Mouse (Mus musculus): ENCODE results near the gene Acat2. TPM values are rescaled to one million over a fixed set of nuclear protein-coding genes. Genes with fewer than 3 reads are reported as not detected.
"Not testable (repeated sequence)": the region's sequence is repeated elsewhere in the genome, so short reads cannot be mapped to it uniquely, and the experiment has no call there.

The Acat2 gene
- polyA plus RNA-seq, 1 experiment from 2014 or later = 348 TPM

DNA sequence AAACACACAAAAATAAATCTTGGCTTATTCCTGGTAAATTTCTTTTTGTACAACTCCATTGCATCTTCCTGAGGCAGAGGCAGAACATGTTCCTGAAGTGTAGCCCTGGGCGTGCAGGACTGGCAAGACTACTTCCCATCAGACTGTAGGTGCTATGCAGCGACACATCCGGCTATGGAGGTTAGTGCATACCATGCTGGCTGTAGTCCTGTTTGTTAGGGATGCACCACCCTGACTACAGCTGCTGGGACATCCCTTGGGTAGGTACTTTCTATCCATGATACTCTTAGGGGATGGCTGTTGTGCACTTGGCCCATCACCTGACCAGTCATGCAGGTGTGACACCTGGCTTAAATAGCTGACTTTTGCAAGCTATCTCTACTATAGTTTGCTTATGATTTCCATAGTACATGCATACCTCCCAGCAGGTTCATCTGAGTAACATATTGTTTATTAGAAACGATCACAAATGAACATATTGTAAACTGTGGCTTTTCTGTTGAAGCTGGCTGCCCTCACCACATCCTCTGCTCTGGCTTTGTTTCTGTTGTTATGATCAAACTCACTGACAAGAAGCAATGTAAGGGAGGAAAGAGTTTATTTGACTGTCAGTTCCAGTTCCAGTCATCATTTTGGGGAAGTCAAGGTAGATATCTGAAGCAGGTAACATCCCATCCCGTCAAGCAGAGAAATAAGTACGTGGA is 17.9 kb downstream of the Acat2 start:
- 91% methylated on average over 6 of the region's 6 CpGs for WGBS

DNA sequence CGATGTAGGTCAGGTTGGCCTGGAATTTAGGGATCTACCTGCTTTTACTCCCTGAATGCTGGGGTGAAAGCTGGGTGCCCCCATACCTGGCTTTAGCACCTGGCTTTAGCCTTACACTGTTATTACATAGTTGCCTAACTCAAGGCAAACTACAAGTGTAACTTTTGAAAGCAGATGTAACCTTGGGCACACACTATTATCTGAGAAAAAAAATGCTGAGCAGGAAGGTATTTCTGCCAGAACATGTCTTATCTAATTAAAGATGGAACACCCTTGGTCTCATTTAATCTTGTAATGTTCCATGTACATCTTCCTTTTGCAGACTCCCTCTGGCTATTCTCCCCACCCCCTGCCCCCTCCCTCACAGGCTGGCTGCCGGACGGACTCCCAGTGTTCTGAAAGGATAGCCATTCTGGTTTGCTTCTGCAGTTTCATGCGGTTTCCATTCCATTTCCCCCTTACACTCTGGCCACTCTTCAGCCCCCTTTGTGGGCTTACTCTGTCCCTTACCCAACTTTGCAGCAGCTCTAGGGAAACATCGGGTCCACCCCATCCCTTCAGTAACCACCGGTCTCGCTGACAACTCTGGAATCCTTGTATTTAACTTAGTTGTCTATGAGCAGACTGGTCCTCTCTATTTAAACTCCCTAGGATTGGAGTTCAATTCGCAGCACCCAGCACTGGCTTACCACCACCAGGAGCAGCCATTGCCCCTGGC is 18.8 kb downstream of the Acat2 start:
- no peak overlapping the region for H3K4me3 ChIP-seq

More for the DNA sequence above, 17.9 kb downstream of the Acat2 start:
- H3K9me3 ChIP-seq = no peaks in the 10 kb centered on the region
- no peak overlapping the region for H3K27ac ChIP-seq (replicated peaks)
- H3K4me1 ChIP-seq = peaks cover 11% of the 10 kb centered on the region
- peaks cover 55% of the 10 kb centered on the region for H3K36me3 ChIP-seq (replicated peaks)
- DNase-seq (ENCODE audit: low spot score) = no peak
- no peaks in the 10 kb centered on the region for H3K27me3 ChIP-seq (replicated peaks; ENCODE audit: low read depth, poor library complexity, severe bottlenecking)
- no peak overlapping the region for H3K4me3 ChIP-seq

DNA sequence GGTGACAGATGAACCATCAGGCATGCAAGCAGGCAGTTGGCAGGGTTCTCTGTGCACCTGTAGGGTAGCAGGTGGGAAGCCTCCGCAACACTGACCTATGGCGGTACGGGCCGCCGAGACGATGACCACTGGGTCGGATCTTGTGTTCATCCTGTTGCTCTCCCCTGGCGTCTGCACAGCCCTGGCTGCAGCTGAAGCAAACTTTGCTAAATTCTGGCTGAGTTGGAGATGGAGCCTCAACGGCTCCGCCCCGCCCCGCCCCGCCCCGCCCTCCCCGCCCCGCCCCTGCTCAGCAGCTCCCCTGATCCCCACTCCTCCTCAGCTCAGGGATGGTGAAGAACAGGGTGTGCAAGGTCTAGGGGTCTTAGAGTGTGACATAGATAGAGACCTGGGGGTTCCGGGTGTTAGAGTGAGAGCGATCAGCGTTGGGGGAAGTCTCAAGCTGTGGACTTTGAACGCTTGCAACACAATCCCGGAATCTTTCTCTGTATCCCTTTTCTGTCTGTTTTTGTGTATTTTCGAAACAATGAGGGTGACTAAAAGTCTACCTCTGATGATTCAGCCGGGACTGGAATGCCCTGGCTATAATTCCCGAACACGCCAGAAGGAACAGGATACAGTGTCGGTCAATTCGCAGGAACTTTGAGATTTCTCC is 20.3 kb downstream of the Acat2 start, which contains the start of gene Acat3:
Gene Acat3 (minus strand): TSS at position 450 of the 655 bp plus-strand sequence.
- H3K4me3 ChIP-seq = peak within 1 kb of the TSS; percentile 48
- 16% methylated on average over 27 of the region's 27 CpGs for WGBS
- peaks cover 34% of the 10 kb centered on the region for H3K36me3 ChIP-seq (replicated peaks)
- peaks cover 11% of the 10 kb centered on the region for H3K4me1 ChIP-seq
- H3K27ac ChIP-seq (replicated peaks) = no peak within 1 kb of the TSS
- peak; percentile 41 for DNase-seq (ENCODE audit: low spot score)
- no peaks in the 10 kb centered on the region for H3K9me3 ChIP-seq
- H3K27me3 ChIP-seq (replicated peaks; ENCODE audit: low read depth, poor library complexity, severe bottlenecking) = no peaks in the 10 kb centered on the region

More for the DNA sequence above, 18.8 kb downstream of the Acat2 start:
- Histone ChIP-seq H3K36me3 (replicated peaks) (peaks cover 48% of the 10 kb centered on the region), H3K27me3 (replicated peaks; ENCODE audit: low read depth, poor library complexity, severe bottlenecking) (no peaks in the 10 kb centered on the region), H3K27ac (replicated peaks) (no peak overlapping the region), H3K9me3 (no peaks in the 10 kb centered on the region), H3K4me1 (peaks cover 11% of the 10 kb centered on the region)
- WGBS = 80% methylated on average over 8 of the region's 8 CpGs
- no peak for DNase-seq (ENCODE audit: low spot score)

DNA sequence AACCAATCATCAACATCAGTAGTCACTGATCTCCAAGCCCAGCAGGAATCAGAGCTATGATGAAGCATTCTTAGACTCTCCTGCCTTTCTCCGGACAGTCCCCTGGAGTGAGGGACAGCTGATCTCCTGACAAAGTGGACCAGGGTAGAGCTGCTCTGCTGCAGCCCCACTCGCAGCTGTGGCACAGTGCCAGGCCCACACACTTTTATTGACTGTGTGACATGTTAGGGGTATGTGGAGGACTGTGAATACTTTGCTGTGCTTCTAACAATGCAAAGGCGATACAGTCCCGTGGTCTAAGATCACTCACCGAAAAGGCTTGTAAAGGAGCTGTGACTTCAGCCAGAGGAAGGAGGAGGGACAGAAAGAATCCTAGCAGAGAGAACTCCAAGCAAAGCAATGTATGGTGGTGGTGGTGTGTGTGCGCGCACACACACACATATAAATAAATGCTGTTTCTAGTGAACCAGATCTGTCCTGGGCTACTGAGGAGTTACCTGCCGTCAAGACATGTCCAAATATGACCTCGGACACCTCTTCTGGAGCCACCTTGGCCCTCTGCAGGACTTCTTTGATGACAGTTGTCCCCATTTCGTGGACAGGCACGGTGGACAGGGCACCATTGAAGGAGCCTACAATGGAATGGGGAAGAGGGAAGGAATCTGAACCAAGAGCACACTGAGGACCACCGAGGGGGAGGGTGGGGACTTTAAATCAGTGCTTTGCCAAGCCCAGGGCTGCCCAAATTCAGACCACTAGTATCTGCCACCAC is 21.0 kb downstream of the Acat2 start:
- peaks cover 11% of the 10 kb centered on the region for H3K4me1 ChIP-seq
- peak overlapping the region; percentile 48 for H3K4me3 ChIP-seq
- not testable (repeated sequence) for H3K27me3 ChIP-seq (replicated peaks; ENCODE audit: low read depth, poor library complexity, severe bottlenecking); DNase-seq (ENCODE audit: low spot score); H3K9me3 ChIP-seq; H3K27ac ChIP-seq (replicated peaks)
- peaks cover 27% of the 10 kb centered on the region for H3K36me3 ChIP-seq (replicated peaks)
- WGBS = 60% methylated on average over 3 of the region's 12 CpGs

DNA sequence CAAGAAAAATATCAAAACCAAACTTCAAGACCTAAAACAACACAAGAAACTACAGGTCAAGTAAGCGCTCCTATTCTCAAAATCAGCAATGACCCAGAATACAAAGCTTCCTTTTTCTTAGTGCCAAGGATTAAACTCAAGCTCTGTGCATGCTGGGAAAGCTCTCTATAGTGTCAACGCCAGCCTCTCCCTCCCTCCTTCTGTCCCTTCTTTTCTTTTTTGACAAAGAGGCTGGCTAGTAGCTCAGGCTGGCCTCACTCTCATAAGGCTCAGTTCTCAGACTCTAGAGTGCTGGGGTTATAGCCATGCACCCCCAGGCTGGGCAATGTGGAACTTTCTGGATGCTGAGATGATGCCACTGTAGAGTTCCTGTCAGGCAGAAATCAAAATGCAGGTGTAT is 22.5 kb downstream of the Acat2 start:
- Histone ChIP-seq H3K27ac (replicated peaks) (no peak overlapping the region), H3K4me3 (no peak overlapping the region), H3K36me3 (replicated peaks) (peaks cover 13% of the 10 kb centered on the region), H3K9me3 (no peaks in the 10 kb centered on the region), H3K27me3 (replicated peaks; ENCODE audit: low read depth, poor library complexity, severe bottlenecking) (no peaks in the 10 kb centered on the region), H3K4me1 (peaks cover 11% of the 10 kb centered on the region)
- WGBS = 52% methylated on average over 2 of the region's 2 CpGs
- no peak for DNase-seq (ENCODE audit: low spot score)

DNA sequence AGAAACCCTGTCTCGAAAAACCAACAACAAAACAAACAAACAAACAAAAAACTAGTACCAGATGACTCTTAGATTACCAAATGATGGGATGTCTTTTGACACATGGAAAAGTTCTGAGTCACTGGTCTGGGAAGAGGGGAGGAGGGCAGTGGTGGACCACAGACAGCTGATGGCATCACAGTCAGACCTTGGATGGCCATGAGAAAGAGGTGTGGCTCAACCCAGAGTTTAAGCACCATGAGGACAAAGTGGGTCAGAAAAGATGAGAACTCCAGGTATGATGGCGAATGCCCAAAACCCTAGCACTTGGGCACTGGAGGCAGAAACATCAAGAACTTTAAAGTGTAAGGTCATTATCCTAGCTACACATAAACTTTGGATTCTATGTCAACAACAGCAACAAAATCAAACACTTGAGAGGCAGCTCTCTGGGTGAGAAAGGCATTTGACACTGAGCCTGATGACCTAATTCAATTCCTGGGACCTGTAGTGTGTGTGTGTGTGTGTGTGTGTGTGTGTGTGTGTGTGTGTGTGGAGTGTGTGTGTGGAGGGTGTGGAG is 23.1 kb downstream of the Acat2 start:
- H3K27me3 ChIP-seq (replicated peaks; ENCODE audit: low read depth, poor library complexity, severe bottlenecking) = no peaks in the 10 kb centered on the region
- peaks cover 7% of the 10 kb centered on the region for H3K36me3 ChIP-seq (replicated peaks)
- no peaks in the 10 kb centered on the region for H3K9me3 ChIP-seq
- H3K4me1 ChIP-seq = peaks cover 11% of the 10 kb centered on the region
- H3K4me3 ChIP-seq = no peak overlapping the region
- H3K27ac ChIP-seq (replicated peaks) = no peak overlapping the region
- DNase-seq (ENCODE audit: low spot score) = no peak
- WGBS = 85% methylated on average over 2 of the region's 2 CpGs

DNA sequence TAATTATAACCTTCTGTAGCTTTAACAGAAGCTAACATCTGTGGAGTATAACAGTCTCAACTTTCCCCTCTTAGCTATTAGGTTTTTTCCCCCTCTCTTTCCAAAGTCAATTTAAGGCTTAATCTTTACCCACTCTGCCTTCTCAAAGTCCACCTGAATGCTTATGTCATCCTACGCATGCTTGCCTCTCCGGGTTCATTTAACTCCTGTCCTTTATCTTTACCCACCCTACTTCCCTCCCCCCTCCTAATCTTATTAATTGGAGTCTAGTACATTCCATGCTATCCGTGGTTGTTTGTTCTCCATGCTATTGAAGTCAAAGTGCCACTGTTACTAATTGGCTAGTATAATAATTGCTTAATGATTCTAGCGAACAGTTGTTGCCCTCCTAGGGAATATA is 24.8 kb downstream of the Acat2 start:
- H3K36me3 ChIP-seq (replicated peaks) = peaks cover 3% of the 10 kb centered on the region
- H3K27ac ChIP-seq (replicated peaks) = no peak overlapping the region
- no peak overlapping the region for H3K4me3 ChIP-seq
- peaks cover 9% of the 10 kb centered on the region for H3K4me1 ChIP-seq
- 61% methylated on average over 4 of the region's 4 CpGs for WGBS
- no peaks in the 10 kb centered on the region for H3K27me3 ChIP-seq (replicated peaks; ENCODE audit: low read depth, poor library complexity, severe bottlenecking)
- no peak for DNase-seq (ENCODE audit: low spot score)
- no peaks in the 10 kb centered on the region for H3K9me3 ChIP-seq

DNA sequence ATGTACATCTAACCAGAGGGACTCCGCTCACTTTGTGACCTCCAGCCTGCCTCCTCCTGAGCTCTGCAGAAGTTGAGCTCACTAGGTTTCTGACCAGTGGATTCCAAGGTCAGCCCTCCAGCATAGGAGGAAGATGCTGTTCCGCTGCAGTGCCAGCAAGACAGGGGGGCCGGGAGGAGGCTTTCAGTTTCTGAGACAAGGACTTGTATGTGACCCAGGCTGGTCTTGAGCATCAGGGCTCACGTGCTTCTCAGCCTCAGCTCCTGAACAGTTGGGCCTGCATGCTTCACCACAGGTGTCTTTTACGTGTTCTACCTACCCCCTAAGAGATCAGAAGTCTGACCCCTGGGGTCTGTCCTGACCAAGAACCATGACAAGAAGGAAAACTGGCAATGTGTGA is 29.0 kb downstream of the Acat2 start:
- not testable (repeated sequence) for H3K4me3 ChIP-seq; H3K4me1 ChIP-seq; H3K27me3 ChIP-seq (replicated peaks; ENCODE audit: low read depth, poor library complexity, severe bottlenecking); DNase-seq (ENCODE audit: low spot score); H3K9me3 ChIP-seq; H3K27ac ChIP-seq (replicated peaks)
- WGBS = 87% methylated on average over 5 of the region's 5 CpGs
- H3K36me3 ChIP-seq (replicated peaks) = peaks cover 18% of the 10 kb centered on the region

DNA sequence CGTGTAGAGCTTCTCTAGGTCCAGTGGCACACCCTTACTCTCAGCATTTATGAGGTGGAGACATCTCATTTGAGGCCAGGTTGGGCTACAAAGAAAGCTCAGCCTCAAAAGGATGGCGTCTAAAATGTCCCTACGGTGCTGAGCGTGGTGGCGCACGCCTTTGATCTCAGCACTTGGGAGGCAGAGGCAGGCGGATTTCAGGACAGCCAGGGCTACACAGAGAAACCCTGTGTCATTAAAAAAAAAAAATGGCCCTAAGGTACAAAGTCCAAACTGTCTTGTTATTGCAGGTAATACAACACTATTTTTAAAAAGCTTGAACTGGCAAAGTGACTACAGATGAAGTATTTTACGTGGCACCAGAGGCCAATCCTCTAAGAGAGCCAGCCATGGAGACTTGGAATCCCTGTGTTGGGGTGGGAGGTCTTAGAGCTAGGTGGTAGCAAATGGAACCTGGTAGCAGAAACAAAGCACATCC is 34.8 kb downstream of the Acat2 start:
- Histone ChIP-seq H3K9me3 (no peaks in the 10 kb centered on the region), H3K36me3 (replicated peaks) (peaks cover 73% of the 10 kb centered on the region), H3K27me3 (replicated peaks; ENCODE audit: low read depth, poor library complexity, severe bottlenecking) (no peaks in the 10 kb centered on the region), H3K27ac (replicated peaks) (no peak overlapping the region), H3K4me3 (no peak overlapping the region), H3K4me1 (no peaks in the 10 kb centered on the region)
- WGBS = 88% methylated on average over 8 of the region's 8 CpGs
- no peak for DNase-seq (ENCODE audit: low spot score)

DNA sequence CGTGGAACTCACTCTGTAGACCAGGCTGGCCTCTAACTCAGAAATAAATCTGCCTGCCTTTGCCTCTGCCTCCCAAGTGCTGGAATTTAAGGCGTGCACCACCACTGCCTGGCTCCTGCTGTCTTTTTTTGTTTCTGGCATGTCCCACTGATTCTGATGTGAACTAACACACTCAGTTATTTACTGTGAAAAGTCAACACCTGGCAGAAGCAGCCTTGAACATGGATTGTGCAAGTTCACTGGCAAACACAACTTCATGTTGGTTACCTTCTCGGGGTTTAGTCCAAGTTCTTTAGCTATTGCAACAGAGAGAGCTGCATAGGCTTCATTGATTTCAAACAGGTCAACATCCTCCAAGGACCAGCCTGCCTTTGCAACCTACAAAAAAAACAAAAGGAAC is 35.5 kb downstream of the Acat2 start:
- DNase-seq (ENCODE audit: low spot score) = no peak
- H3K4me3 ChIP-seq = no peak overlapping the region
- 89% methylated on average over 3 of the region's 3 CpGs for WGBS
- H3K9me3 ChIP-seq = no peaks in the 10 kb centered on the region
- H3K27ac ChIP-seq (replicated peaks) = no peak overlapping the region
- H3K36me3 ChIP-seq (replicated peaks) = peaks cover 80% of the 10 kb centered on the region
- H3K4me1 ChIP-seq = no peaks in the 10 kb centered on the region
- H3K27me3 ChIP-seq (replicated peaks; ENCODE audit: low read depth, poor library complexity, severe bottlenecking) = no peaks in the 10 kb centered on the region

DNA sequence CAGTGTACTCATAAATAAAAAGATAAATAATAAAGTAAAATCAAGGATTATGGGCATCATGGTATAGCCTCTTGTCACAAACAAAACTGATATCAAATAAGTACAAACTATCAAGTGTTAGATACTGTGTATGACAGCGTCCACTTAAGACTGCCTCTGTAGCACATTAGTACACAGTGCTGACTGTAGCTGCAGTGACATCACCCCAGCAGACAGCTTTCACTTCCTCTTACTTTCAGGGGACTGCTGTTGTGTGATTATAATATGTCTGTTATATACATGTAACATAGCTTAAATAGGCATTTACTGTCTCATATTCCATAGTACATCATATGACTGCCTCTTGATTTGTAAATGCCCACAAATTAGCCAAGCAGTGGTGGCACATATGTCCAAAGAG is 39.5 kb downstream of the Acat2 start:
- Histone ChIP-seq H3K27ac (replicated peaks) (no peak overlapping the region), H3K4me3 (no peak overlapping the region), H3K9me3 (no peaks in the 10 kb centered on the region), H3K36me3 (replicated peaks) (peaks cover 84% of the 10 kb centered on the region), H3K4me1 (peaks cover 10% of the 10 kb centered on the region; the same call in 1 of the 2 replicates), H3K27me3 (replicated peaks; ENCODE audit: low read depth, poor library complexity, severe bottlenecking) (no peaks in the 10 kb centered on the region)
- no peak for DNase-seq (ENCODE audit: low spot score)
- WGBS = 91% methylated on average over 1 of the region's 1 CpGs

All from embryonic facial prominence, embryonic 10.5 days (tissue).